Mouse (Mus musculus): ENCODE results near the gene Prpf19.

- no peak for TF ChIP-seq CTCF (IDR thresholded peaks at IDR 0.05; ENCODE audit: insufficient read depth, low read length)
- TF ChIP-seq POLR2A (IDR thresholded peaks at IDR 0.05; ENCODE audit: borderline replicate concordance, extremely low read depth, low read depth, low read length): peak; percentile 50; the same call in 1 of the 2 replicates
Observed at GRCm38 (mm10) chr19:10937110-10937563, 42.1 kb downstream of the Prpf19 start, which contains the start of gene Ptgdr2.
